Mouse (Mus musculus) heart, embryonic 16.5 days (tissue): ENCODE data around the gene Nek6. TPM values are rescaled to one million over a fixed set of nuclear protein-coding genes. Genes with fewer than 3 reads are reported as not detected.

Experiments used
- ATAC-seq: fragments of 200-750 bp; cut with Nextera tagmentation; replicated peaks from 2 replicates; pipeline ENCODE4 v1.8.0; 2017; ENCODE audit warnings: moderate number of reproducible peaks; ENCODE audit not compliant: insufficient read depth, low FRiP score; ENCODE audit errors: extremely low read depth
- H3K27ac ChIP-seq: fragments of 300-500 bp; sonication (generic); 2 replicates; pipeline ENCODE4 v1.5.1; 2014; ENCODE audit warnings: mild to moderate bottlenecking, low read length, control low read depth, moderate library complexity
- H3K27me3 ChIP-seq: fragments of 300-500 bp; sonication (generic); 2 replicates; pipeline ENCODE4 v1.6.1; 2014; ENCODE audit warnings: low read length, mixed read lengths; ENCODE audit not compliant: control insufficient read depth, insufficient read depth
- H3K36me3 ChIP-seq: fragments of 300-500 bp; sonication (generic); 2 replicates; pipeline ENCODE4 v1.6.1; 2014; ENCODE audit not compliant: control insufficient read depth, insufficient read depth
- H3K4me1 ChIP-seq: fragments of 300-500 bp; sonication (generic); 2 replicates; pipeline ENCODE4 v1.6.1; 2014; ENCODE audit warnings: low read length, mixed read lengths; ENCODE audit not compliant: control insufficient read depth, insufficient read depth
- H3K4me2 ChIP-seq: fragments of 300-500 bp; sonication (generic); 2 replicates; pipeline ENCODE4 v1.6.1; 2014; ENCODE audit warnings: low read depth, mild to moderate bottlenecking, control low read depth, low read length
- H3K4me3 ChIP-seq: fragments of 300-500 bp; sonication (generic); 2 replicates; pipeline ENCODE4 v1.5.1; 2014; ENCODE audit warnings: mild to moderate bottlenecking, control low read depth, low read length
- H3K9ac ChIP-seq: fragments of 300-500 bp; sonication (generic); 2 replicates; pipeline ENCODE4 v1.6.1; 2014; ENCODE audit warnings: low read length, control low read depth
- H3K9me3 ChIP-seq: fragments of 300-500 bp; sonication (generic); replicated peaks from 2 replicates; pipeline ENCODE4 v1.6.1; 2016; ENCODE audit warnings: low read length; ENCODE audit not compliant: control insufficient read depth
- WGBS: fragments of 180-500 bp; shearing (Covaris S2); extraction: QIAGEN DNeasy Blood & Tissue Kit; methylation state at CpG from one replicate; pipeline ENCODE4 v1.1.7; 2014; 5-methylcytosine and 5-hydroxymethylcytosine counted together
- polyA plus RNA-seq: library from polyadenylated mRNA; unstranded; fragments of >200 nt; fragmentation: Nextera tagmentation; extraction: Ambion mirVana; gene quantifications from 2 replicates; pipeline ENCODE4 v1.2.1, GENCODE M21; 2015

The Nek6 gene
- polyA plus RNA-seq, 1 experiment from 2014 or later: 66.2 TPM

DNA sequence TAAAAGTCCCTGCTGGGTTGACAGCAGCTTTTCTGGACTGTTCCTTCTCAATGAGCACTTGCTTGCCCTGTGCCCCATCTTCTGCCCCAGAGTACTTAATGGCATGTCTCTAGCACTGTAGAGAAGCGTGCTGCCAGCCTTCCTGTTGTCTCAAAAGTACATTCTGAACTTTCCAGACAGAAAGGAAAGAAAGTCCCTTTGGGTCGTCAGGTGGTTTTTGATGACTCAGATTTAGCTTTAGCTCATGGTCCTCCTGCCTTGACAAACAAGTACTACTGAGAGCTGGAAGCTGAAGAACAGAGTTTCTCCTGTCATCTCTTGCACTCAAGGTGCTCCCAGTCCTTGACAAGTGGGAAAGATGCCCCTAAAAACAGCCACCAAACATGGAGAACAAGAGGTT lies 98.7 kb downstream of the Nek6 start:
- Histone ChIP-seq H3K36me3 (peaks cover 3% of the 10 kb centered on the region; the same call in 1 of the 2 replicates), H3K9me3 (no peaks in the 10 kb centered on the region), H3K4me2 (no peak overlapping the region), H3K27me3 (no peaks in the 10 kb centered on the region), H3K9ac (no peak overlapping the region), H3K4me3 (no peak overlapping the region), H3K4me1 (peaks cover 9% of the 10 kb centered on the region), H3K27ac (no peak overlapping the region)
- ATAC-seq: no peak
- 82% methylated on average over 2 of the region's 2 CpGs for WGBS

DNA sequence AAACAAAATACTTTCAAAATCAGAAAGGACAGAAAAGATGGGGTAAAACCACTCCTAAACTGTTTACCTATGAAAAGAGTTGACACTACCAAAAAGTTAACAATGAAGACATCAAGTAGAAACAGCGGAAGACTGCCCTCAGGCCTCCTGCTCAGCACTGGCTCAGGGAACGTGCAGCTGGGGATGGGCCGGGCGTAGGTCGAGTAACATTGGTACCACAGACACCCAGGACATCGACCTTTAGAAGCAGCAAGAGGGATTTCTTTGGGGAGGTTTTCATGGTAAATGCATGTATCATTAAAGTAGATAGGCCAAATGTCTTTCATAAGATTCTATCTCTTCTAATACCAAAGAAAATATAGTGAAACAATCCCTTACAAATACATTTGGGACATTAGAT lies 101.2 kb downstream of the Nek6 start:
- 89% methylated on average over 6 of the region's 6 CpGs for WGBS
- Histone ChIP-seq H3K36me3 (peaks cover under 1% of the 10 kb centered on the region; the same call in 1 of the 2 replicates), H3K4me1 (peaks cover 11% of the 10 kb centered on the region), H3K9me3 (no peaks in the 10 kb centered on the region), H3K4me3 (no peak overlapping the region), H3K9ac (no peak overlapping the region), H3K27me3 (no peaks in the 10 kb centered on the region), H3K4me2 (no peak overlapping the region), H3K27ac (no peak overlapping the region)
- no peak for ATAC-seq

DNA sequence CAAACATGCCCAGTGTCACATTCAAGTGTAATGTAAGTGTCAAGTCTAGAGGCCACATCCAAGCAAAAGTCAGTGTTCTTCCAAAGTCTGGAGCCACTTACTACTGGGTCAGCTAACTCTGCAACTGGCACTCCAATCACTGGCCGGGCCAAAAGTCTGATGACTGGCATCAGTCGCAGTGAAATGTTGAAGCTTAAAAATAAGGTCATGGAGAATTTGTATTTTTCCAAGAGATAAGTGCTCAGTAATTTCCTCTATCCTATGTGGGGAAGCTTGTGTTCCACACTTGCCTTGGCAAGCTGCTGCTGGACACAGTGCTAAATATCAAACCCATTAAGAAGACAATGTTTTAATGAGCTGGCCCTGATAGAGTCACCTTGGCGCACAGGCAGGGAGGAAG lies 102.1 kb downstream of the Nek6 start:
- Histone ChIP-seq H3K4me2 (no peak overlapping the region), H3K4me1 (peaks cover 11% of the 10 kb centered on the region), H3K9ac (no peak overlapping the region), H3K9me3 (no peaks in the 10 kb centered on the region), H3K27me3 (no peaks in the 10 kb centered on the region), H3K36me3 (peaks cover 6% of the 10 kb centered on the region), H3K27ac (no peak overlapping the region), H3K4me3 (no peak overlapping the region)
- ATAC-seq: no peak
- WGBS: 72% methylated on average over 3 of the region's 3 CpGs

DNA sequence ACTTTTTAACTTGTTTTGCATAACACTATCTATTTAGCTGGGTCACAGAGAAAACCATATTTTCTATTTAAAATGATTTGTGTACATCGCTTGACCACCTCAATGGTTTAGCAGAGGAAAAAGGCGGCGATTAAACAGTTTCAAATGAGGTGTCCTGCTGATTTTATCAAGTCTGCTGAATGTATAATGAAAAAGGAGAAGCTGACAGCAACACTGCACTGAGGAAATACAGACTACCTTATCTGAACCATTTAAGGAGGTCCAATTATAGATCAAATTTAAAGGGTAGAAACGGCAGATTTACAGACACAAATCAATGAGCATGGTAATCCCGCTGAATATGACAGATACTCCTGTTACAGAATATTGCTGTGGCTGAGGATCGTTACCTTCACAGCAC lies 103.0 kb downstream of the Nek6 start:
- Histone ChIP-seq H3K36me3 (peaks cover 10% of the 10 kb centered on the region), H3K27ac (no peak overlapping the region), H3K27me3 (no peaks in the 10 kb centered on the region), H3K4me3 (no peak overlapping the region), H3K4me1 (peaks cover 2% of the 10 kb centered on the region; the same call in 1 of the 2 replicates), H3K9ac (no peak overlapping the region), H3K9me3 (no peaks in the 10 kb centered on the region), H3K4me2 (no peak overlapping the region)
- ATAC-seq: no peak
- 73% methylated on average over 6 of the region's 6 CpGs for WGBS

DNA sequence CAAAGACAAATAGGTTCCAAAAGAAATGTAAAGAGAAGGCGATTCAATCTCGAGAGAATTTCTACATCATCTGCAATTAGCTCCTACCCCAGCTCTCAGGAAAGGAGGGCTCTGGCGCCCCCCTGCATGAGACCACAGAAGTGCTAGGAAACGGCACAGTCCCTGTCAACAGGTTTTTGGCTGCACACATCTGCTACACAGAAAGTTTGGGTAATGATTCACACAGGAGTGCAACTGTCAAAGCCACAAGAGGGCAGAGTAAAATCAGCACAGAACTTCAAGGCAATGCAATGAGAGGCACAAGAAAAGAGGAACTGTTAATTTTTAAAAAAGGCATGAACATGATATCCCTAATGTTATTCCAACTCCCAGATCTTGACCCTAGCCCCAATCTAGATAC lies 104.6 kb downstream of the Nek6 start:
- ATAC-seq: no peak
- peaks cover 10% of the 10 kb centered on the region for H3K36me3 ChIP-seq
- no peak overlapping the region for H3K9ac ChIP-seq
- H3K4me1 ChIP-seq: 0 out of 2 replicates have a peak, but pooled peaks cover 2% of the 10 kb centered on the region
- H3K9me3 ChIP-seq: no peaks in the 10 kb centered on the region
- no peak overlapping the region for H3K4me3 ChIP-seq
- no peaks in the 10 kb centered on the region for H3K27me3 ChIP-seq
- WGBS: 51% methylated on average over 4 of the region's 4 CpGs
- H3K4me2 ChIP-seq: no peak overlapping the region
- no peak overlapping the region for H3K27ac ChIP-seq

DNA sequence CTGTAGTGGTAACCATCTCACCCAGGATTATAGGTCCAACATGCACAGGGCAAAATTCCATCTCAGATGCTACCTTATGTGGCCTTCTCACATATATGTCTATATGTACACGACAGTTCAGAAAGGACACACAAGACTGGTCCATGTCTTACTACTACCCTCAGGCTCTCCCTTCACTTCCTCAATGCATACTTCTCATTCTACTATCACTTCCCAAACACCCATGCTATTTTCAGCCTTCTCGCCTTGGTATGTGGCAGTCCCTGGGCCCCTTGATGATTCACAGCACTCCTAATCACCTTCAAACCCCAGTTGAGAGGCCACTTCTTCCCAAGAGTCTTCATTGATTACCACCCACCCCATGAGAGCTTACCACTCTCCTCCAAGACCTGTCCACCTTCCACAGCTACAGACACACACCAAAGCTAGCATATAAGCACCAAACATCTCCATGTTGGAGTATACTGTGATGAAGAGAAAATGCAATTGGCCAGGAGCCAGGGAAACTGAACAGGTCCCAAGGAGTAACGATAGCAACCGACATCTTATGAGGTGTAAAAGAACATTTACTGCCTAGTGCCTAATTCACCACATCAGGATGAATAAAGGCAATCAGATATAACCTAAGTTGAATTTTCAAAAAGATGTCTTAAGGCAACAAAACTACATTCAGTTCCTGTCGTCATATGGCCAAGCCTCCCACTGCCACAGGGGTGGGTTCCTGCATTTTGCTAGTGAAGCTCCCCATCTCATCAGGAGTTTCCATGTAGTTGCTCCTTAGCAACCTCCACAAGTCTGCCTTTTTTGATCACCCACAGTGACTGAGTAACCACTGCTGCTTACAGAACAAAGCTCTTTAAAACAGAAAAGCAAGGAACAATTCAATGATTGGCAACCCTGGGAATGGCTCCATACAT lies 105.8 kb downstream of the Nek6 start:
- H3K4me2 ChIP-seq: no peak overlapping the region
- peaks cover 10% of the 10 kb centered on the region for H3K36me3 ChIP-seq
- 0 out of 2 replicates have a peak, but pooled peaks cover 2% of the 10 kb centered on the region for H3K4me1 ChIP-seq
- H3K9ac ChIP-seq: no peak overlapping the region
- ATAC-seq: no peak
- no peaks in the 10 kb centered on the region for H3K9me3 ChIP-seq
- H3K4me3 ChIP-seq: no peak overlapping the region
- WGBS: 80% methylated on average over 5 of the region's 5 CpGs
- no peaks in the 10 kb centered on the region for H3K27me3 ChIP-seq
- H3K27ac ChIP-seq: no peak overlapping the region

DNA sequence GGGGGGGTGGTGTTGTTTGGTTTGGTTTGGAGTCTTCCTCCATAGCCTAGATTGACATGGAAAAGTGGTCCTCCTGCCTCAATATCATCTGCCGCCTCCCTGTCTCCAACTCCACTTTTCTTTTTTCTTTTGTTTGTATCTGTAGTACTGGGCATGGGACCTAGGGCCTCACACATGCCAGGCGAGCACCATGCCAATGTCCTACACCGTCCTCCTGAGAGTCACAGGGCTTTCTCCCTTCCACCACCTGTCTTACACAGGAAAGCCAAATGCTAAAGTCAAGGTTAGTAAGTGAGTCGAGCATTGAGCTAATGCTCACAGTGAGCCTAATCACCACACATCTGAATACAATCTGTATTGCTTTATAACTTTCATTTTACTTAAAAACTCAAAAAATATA lies 108.3 kb downstream of the Nek6 start:
- no peak for ATAC-seq
- no peak overlapping the region for H3K4me3 ChIP-seq
- H3K9me3 ChIP-seq: no peaks in the 10 kb centered on the region
- no peak overlapping the region for H3K27ac ChIP-seq
- no peak overlapping the region for H3K4me2 ChIP-seq
- H3K27me3 ChIP-seq: no peaks in the 10 kb centered on the region
- H3K36me3 ChIP-seq: peaks cover 10% of the 10 kb centered on the region
- H3K9ac ChIP-seq: no peak overlapping the region
- WGBS: 95% methylated on average over 4 of the region's 4 CpGs
- H3K4me1 ChIP-seq: peaks cover 6% of the 10 kb centered on the region; the same call in 1 of the 2 replicates

DNA sequence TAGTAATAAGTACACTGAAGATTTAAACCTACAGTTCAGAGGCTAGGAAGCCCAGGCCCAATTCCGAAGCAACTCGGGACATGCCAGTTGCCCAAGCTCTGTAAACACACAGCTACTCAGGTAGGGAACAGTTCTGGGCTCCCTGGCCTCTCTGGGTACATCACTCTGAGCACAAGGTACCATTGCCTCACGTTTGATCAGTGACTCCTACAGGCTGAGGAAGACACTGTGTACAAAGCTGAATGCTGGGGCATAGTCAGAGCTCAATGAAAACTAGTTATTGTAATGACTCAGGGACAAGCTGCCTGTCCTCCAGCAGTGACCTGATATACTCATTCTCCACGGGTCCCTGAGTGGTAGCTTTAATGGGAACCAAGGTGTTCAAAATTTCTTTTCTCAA lies 109.6 kb downstream of the Nek6 start:
- H3K9me3 ChIP-seq: no peaks in the 10 kb centered on the region
- no peak overlapping the region for H3K4me3 ChIP-seq
- no peak overlapping the region for H3K9ac ChIP-seq
- H3K4me1 ChIP-seq: peaks cover 6% of the 10 kb centered on the region; the same call in 1 of the 2 replicates
- ATAC-seq: no peak
- no peaks in the 10 kb centered on the region for H3K27me3 ChIP-seq
- no peak overlapping the region for H3K27ac ChIP-seq
- H3K4me2 ChIP-seq: no peak overlapping the region
- 78% methylated on average over 4 of the region's 4 CpGs for WGBS
- H3K36me3 ChIP-seq: peaks cover 13% of the 10 kb centered on the region

DNA sequence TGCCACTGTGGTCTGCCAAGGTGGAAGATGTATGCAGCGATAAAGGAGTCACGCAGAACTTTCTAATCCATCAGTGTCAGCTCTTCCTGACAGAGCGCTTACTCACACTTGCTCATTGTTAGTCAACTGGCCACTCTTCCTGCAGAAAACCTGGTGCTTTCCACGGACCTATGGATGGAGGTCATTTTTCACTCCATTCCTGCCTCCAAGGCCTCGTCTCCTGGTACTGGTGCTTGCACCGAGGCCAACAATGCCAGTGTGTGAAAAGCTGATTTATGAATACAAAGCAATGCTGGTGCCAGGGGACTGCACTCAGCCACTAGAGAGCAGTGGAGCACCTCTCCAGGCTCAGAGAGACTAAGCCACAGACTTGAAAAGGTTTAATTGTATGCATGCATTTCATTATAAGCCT lies 110.2 kb downstream of the Nek6 start:
- no peak for ATAC-seq
- 73% methylated on average over 6 of the region's 6 CpGs for WGBS
- H3K4me1 ChIP-seq: peaks cover 6% of the 10 kb centered on the region; the same call in 1 of the 2 replicates
- no peak overlapping the region for H3K4me3 ChIP-seq
- no peaks in the 10 kb centered on the region for H3K9me3 ChIP-seq
- no peak overlapping the region for H3K27ac ChIP-seq
- no peak overlapping the region for H3K9ac ChIP-seq
- peaks cover 15% of the 10 kb centered on the region for H3K36me3 ChIP-seq
- no peaks in the 10 kb centered on the region for H3K27me3 ChIP-seq
- no peak overlapping the region for H3K4me2 ChIP-seq
